16 mouse cellular contexts compared by ENCODE assay signal in genomic region chr10:6978733-6979132, GRCm38 (mm10).
DNase-seq lines count a peak whose midpoint lies in the region; ATAC-seq and TF ChIP-seq lines count a peak whose summit lies in the region.
"Had no signal": no experiment of that assay in that cellular context is flagged by ENCODE, and none has a peak within 500 bp of the region (broad histone marks: within the 10 kb centered on the region; RNA-seq: fewer than 3 reads in every experiment).

No protein-coding gene starts in this region.

- no peak for DNase-seq in hindbrain, embryonic 14.5 days (ENCODE audit: low spot score)
- no peak for DNase-seq in hindbrain, embryonic 11.5 days (ENCODE audit: low spot score)
- peak; percentile 10 for DNase-seq in right cerebral cortex, postnatal 25 days
- DNase-seq in right cerebral cortex, postnatal 10 days (ENCODE audit: low spot score in 2 of 2) = no peak
- peak; percentile 32 to 64 for DNase-seq in cerebellum, postnatal 14 days
- DNase-seq in lung, postnatal 10 days = no peak
- DNase-seq: gastrocnemius, postnatal 10 days; heart, postnatal 14 days; kidney, adult 11 months; kidney, postnatal 14 days had no signal

- no peaks in the 10 kb centered on the region for H3K36me3 ChIP-seq in hindbrain, embryonic 14.5 days (replicated peaks; ENCODE audit: control insufficient read depth, insufficient read depth)
- no peaks in the 10 kb centered on the region for H3K36me3 ChIP-seq in hindbrain, embryonic 11.5 days (ENCODE audit: control insufficient read depth, insufficient read depth, low read length)
- H3K36me3 ChIP-seq: embryonic facial prominence, embryonic 15.5 days; lung, embryonic 15.5 days; stomach, embryonic 15.5 days had no signal

- H3K27ac ChIP-seq in hindbrain, embryonic 14.5 days = peak overlapping the region; percentile 26; the same call in 1 of the 2 replicates
- no peak overlapping the region for H3K27ac ChIP-seq in hindbrain, embryonic 11.5 days (ENCODE audit: low read depth, low read length)
- peak overlapping the region; percentile 94 for H3K27ac ChIP-seq in olfactory bulb, adult 2 months (ENCODE audit: insufficient read depth, low read depth, low read length)
- H3K27ac ChIP-seq: embryonic facial prominence, embryonic 15.5 days; lung, embryonic 15.5 days; stomach, embryonic 15.5 days had no signal

- no peaks in the 10 kb centered on the region for H3K9me3 ChIP-seq in hindbrain, embryonic 14.5 days (ENCODE audit: control insufficient read depth, low read length)
- no peaks in the 10 kb centered on the region for H3K9me3 ChIP-seq in hindbrain, embryonic 11.5 days (ENCODE audit: control insufficient read depth, low read length)
- H3K9me3 ChIP-seq: embryonic facial prominence, embryonic 15.5 days; lung, embryonic 15.5 days; stomach, embryonic 15.5 days had no signal

- H3K4me2 ChIP-seq in hindbrain, embryonic 14.5 days (replicated peaks) = peak overlapping the region; percentile 43
- no peak overlapping the region for H3K4me2 ChIP-seq in hindbrain, embryonic 11.5 days (replicated peaks; ENCODE audit: low read depth, low read length)
- H3K4me2 ChIP-seq: embryonic facial prominence, embryonic 15.5 days; liver, embryonic 11.5 days; lung, embryonic 15.5 days; stomach, embryonic 15.5 days had no signal

- no peak overlapping the region for H3K4me3 ChIP-seq in hindbrain, embryonic 14.5 days (replicated peaks; ENCODE audit: low read length)
- no peak overlapping the region for H3K4me3 ChIP-seq in hindbrain, embryonic 11.5 days (ENCODE audit: low read depth, low read length)
- peak overlapping the region; percentile 30; the same call in 1 of the 2 replicates for H3K4me3 ChIP-seq in olfactory bulb, adult 2 months (ENCODE audit: insufficient read depth, low read depth, low read length)
- H3K4me3 ChIP-seq: embryonic facial prominence, embryonic 15.5 days; lung, embryonic 15.5 days; stomach, embryonic 15.5 days had no signal

- no peak overlapping the region for H3K9ac ChIP-seq in hindbrain, embryonic 14.5 days
- H3K9ac ChIP-seq in hindbrain, embryonic 11.5 days (ENCODE audit: low read depth, low read length) = no peak overlapping the region
- H3K9ac ChIP-seq: embryonic facial prominence, embryonic 15.5 days; lung, embryonic 15.5 days; stomach, embryonic 15.5 days had no signal

- no peak for TF ChIP-seq CTCF in olfactory bulb, adult 2 months (IDR thresholded peaks at IDR 0.05; ENCODE audit: insufficient read depth, low read depth, low read length)

- TF ChIP-seq POLR2A in olfactory bulb, adult 2 months (IDR thresholded peaks at IDR 0.05; ENCODE audit: insufficient read depth, low read depth, low read length) = no peak

- 90% methylated on average over 1 of the region's 1 CpGs for WGBS in hindbrain, embryonic 14.5 days
- 96% methylated on average over 1 of the region's 1 CpGs for WGBS in hindbrain, embryonic 11.5 days
- 47% methylated on average over 1 of the region's 1 CpGs for WGBS in olfactory bulb, adult 2 months

- no peaks in the 10 kb centered on the region for H3K4me1 ChIP-seq in hindbrain, embryonic 14.5 days (replicated peaks; ENCODE audit: control insufficient read depth, insufficient read depth, low read length)
- H3K4me1 ChIP-seq in hindbrain, embryonic 11.5 days (replicated peaks; ENCODE audit: control insufficient read depth, insufficient read depth, low read length) = no peaks in the 10 kb centered on the region
- no peaks in the 10 kb centered on the region for H3K4me1 ChIP-seq in olfactory bulb, adult 2 months (ENCODE audit: control insufficient read depth, insufficient read depth, low read length)
- H3K4me1 ChIP-seq: embryonic facial prominence, embryonic 15.5 days; lung, embryonic 15.5 days; stomach, embryonic 15.5 days had no signal

- peak; percentile 28; the same call in 1 of the 2 replicates for ATAC-seq in hindbrain, embryonic 14.5 days (ENCODE audit: low FRiP score)
- no peak for ATAC-seq in hindbrain, embryonic 11.5 days (ENCODE audit: low FRiP score)
- ATAC-seq in inflammation-experienced regulatory T-cells, adult 6 months = no peak

- no peaks in the 10 kb centered on the region for H3K27me3 ChIP-seq in hindbrain, embryonic 14.5 days (ENCODE audit: control insufficient read depth, insufficient read depth, low read length)
- H3K27me3 ChIP-seq in hindbrain, embryonic 11.5 days (ENCODE audit: control insufficient read depth, insufficient read depth, low read length) = no peaks in the 10 kb centered on the region
- H3K27me3 ChIP-seq: embryonic facial prominence, embryonic 15.5 days; lung, embryonic 15.5 days; stomach, embryonic 15.5 days had no signal

Comparison
In these comparisons a context has a peak if more than half of its experiments do, and no peak if none do; other contexts are left out.
1. DNase-seq: peak in right cerebral cortex, postnatal 25 days (single experiment) and cerebellum, postnatal 14 days (2 of 2); none in hindbrain, embryonic 14.5 days (single experiment), hindbrain, embryonic 11.5 days (single experiment), right cerebral cortex, postnatal 10 days (0 of 2) and lung, postnatal 10 days (single experiment).